Mouse (Mus musculus) macrophage (primary cell): Measurements from ENCODE around the gene Hepacam. TPM values are rescaled to one million over a fixed set of nuclear protein-coding genes. Genes with fewer than 3 reads are reported as not detected.

Experiments used
- H3K27ac ChIP-seq: fragments of 350-480 bp; formaldehyde crosslinking; 2 replicates; pipeline ENCODE4 v1.9.0; 2021
- H3K36me3 ChIP-seq: fragments of 350-480 bp; formaldehyde crosslinking; 2 replicates; pipeline ENCODE4 v1.9.0; 2021; ENCODE audit errors: inconsistent target
- H3K4me3 ChIP-seq: fragments of 350-480 bp; formaldehyde crosslinking; 2 replicates; pipeline ENCODE4 v1.9.0; 2021; ENCODE audit errors: inconsistent target
- H3K79me2 ChIP-seq: fragments of 350-480 bp; formaldehyde crosslinking; 2 replicates; pipeline ENCODE4 v1.9.0; 2021; ENCODE audit errors: inconsistent target
- WGBS: methylation state at CpG from one replicate; pipeline ENCODE4 v1.1.7; 2026; ENCODE audit warnings: inconsistent platforms; ENCODE audit not compliant: missing documents; 5-methylcytosine and 5-hydroxymethylcytosine counted together
- polyA plus RNA-seq: library from polyadenylated mRNA; stranded (reverse); fragments of 250-400 nt; gene quantifications from 3 replicates; pipeline ENCODE4 v1.2.4, GENCODE M21; 2018; ENCODE audit warnings: inconsistent platforms

Gene Hepacam
- polyA plus RNA-seq, 1 experiment from 2014 or later = not detected

DNA sequence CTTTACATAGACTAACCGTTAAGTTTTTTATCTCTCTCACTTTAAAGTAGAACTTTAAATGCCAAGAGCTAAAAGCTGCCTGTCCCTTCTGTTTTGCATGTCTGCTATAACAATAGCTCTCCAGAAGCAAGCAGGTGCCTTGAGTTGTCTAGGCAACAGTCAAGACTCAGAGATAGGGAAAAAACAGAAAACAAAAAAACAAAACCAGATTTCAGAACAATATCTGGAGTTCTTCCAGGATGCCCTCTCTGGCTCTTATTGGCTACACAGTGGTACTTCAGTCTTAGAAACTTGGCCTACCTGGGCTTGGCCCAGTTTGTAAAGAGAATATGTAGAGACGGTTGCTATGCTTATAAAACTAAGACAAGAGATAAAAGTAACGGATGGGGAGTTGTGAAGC is 2.8 kb upstream of the Hepacam start:
- 94% methylated on average over 3 of the region's 3 CpGs for WGBS
- Histone ChIP-seq H3K4me3 (no peak overlapping the region), H3K79me2 (no peaks in the 10 kb centered on the region), H3K36me3 (no peaks in the 10 kb centered on the region), H3K27ac (no peak overlapping the region)

DNA sequence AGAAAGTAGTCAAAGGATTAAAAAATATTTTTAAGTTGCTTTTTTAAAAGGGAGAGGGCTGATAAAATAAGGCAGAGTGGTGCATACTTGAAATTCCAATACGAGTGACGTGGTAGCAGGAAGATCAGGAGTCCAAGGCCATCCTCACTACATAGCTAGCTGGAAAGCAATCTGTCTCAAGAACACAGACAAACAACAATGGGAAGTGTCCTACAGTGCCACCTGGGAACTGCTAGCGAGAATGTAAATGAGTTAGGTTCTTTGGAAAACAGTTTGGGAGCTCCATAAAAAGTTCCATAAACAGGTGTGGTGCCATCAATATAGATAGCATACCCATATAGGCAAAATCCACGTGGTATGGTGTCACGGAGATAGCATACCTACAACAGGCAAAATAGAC is 1.4 kb upstream of the Hepacam start:
- 82% methylated on average over 5 of the region's 5 CpGs for WGBS
- H3K27ac ChIP-seq = no peak overlapping the region

DNA sequence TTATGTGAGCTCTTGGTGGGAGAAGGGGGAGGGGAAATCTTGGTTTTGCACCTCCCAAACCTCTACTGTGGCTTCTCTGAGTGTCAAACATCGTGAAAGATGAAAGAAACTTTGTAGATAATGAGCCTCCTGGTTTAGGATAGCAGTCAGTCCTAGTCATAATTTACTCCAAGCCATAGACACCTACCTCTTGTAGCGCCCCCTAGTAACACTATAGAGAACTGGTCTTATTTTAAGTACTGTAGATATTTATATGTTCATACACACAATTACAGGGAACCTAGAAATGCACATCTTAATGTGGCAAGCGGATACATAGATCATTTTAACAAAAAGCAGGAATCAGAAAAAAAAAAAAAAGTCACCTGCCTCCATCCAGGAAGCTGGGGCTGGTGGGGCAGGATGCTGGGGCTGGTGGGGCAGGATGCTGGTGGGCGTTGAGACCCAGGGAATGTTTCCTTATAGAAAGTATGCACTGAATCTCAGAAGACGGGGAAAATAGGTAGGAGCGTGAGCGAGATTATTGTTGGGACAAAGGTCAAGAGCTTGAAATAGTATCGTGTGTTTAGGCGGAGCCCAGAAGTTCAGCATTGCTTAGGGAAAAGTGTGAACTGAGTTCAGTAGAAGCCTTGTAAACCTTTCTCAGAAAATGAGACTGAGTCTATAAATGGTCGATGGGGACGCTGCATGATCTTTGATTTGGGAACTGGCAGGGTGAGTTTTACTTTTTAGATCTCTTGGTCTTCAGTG is 1.1 kb downstream of the Hepacam start:
- H3K27ac ChIP-seq = no peak overlapping the region
- no peak overlapping the region for H3K4me3 ChIP-seq
- WGBS = 85% methylated on average over 11 of the region's 11 CpGs
- H3K36me3 ChIP-seq = no peaks in the 10 kb centered on the region
- H3K79me2 ChIP-seq = no peaks in the 10 kb centered on the region

More for the DNA sequence above, 1.4 kb upstream of the Hepacam start:
- H3K79me2 ChIP-seq = no peaks in the 10 kb centered on the region
- no peaks in the 10 kb centered on the region for H3K36me3 ChIP-seq
- no peak overlapping the region for H3K4me3 ChIP-seq

- H3K4me3 ChIP-seq = no peak overlapping the region
- H3K36me3 ChIP-seq = no peaks in the 10 kb centered on the region
- H3K27ac ChIP-seq = no peak overlapping the region
- no peaks in the 10 kb centered on the region for H3K79me2 ChIP-seq
- 92% methylated on average over 7 of the region's 8 CpGs for WGBS
Observed at GRCm38 (mm10) chr9:37368860-37369259, 1.7 kb downstream of the Hepacam start.

- H3K4me3 ChIP-seq = no peak overlapping the region
- WGBS = 96% methylated on average over 7 of the region's 7 CpGs
Observed at GRCm38 (mm10) chr9:37371232-37371801, 4.2 kb downstream of the Hepacam start.

DNA sequence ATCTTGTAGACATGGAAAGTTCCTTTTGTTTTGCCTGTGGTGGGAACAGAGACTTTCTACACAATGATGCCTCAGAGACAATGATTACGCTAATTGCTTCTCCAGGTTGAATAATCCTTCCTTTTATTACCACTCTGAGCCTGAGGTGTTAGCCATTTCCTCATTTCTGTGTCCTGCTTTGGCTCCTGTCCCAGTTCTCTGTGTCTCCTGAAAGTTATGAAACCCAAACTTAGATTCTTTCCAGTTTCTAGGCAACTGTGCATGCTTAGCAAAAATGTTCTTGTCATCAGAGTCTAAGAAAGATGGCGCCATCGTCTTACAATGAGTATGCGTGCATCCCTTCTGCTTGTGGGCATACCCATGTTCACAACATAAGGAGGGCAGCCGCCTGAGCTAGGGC is 8.6 kb downstream of the Hepacam start:
- Histone ChIP-seq H3K36me3 (no peaks in the 10 kb centered on the region), H3K79me2 (no peaks in the 10 kb centered on the region), H3K4me3 (no peak overlapping the region), H3K27ac (no peak overlapping the region)
- 86% methylated on average over 5 of the region's 5 CpGs for WGBS

More at GRCm38 (mm10) chr9:37371232-37371801, 4.2 kb downstream of the Hepacam start:
- Histone ChIP-seq H3K27ac (no peak overlapping the region), H3K79me2 (no peaks in the 10 kb centered on the region), H3K36me3 (no peaks in the 10 kb centered on the region)

DNA sequence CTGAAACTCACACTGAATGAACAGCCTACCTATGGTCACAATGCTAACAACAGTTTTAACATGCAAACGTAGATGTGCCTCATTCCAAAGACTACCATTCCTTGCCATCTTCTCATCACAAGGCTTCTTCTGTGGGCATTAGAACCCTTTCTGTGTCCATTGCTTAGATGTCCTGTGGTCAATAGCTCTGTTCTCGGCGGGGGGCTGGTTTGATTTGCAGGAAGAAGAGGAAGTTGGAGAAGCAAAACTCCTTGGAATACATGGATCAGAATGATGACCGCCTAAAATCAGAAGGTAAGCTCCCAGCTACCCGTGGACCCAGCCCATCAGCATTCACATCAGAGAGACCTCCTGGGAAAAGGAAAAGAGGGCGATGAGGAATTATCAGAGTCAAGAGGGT is 16.0 kb downstream of the Hepacam start:
- Histone ChIP-seq H3K79me2 (no peaks in the 10 kb centered on the region), H3K27ac (no peak overlapping the region), H3K36me3 (no peaks in the 10 kb centered on the region), H3K4me3 (no peak overlapping the region)
- WGBS = 93% methylated on average over 6 of the region's 6 CpGs

DNA sequence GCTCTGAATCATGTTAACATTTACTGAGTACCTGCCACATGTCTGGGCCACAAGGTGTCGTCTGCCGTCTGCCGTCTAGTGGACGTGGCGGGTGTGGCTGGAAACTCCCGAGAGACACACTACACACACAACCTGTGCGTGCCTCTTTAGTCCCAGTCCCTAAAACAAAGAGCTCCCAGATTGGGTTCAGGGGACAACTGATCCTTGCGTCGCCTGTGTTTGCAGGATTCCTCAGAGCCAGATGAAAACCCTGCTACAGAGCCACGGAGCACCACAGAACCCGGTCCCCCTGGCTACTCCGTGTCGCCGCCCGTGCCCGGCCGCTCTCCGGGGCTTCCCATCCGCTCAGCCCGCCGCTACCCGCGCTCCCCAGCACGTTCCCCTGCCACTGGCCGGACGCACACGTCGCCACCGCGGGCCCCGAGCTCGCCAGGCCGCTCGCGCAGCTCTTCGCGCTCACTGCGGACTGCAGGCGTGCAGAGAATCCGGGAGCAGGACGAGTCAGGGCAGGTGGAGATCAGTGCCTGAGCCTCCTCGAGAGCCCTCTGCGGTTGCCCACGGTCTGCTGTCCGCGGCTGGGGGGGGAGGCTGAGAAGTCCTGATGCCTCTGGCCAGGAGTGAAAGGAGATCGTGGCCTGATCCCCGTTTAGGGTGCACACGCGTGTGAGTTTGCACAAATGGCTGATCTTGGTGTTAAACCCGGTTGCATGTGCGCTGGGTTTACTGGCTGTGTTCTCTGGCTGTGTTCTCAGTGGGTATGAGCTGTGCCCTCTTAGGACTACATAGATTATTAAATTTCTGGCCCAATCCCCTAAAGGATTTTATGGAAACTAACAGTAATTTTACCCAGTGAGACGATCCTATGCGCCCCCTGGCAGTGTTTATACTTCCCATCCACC is 17.4 kb downstream of the Hepacam start:
- Histone ChIP-seq H3K4me3 (no peak overlapping the region), H3K27ac (no peak overlapping the region), H3K36me3 (no peaks in the 10 kb centered on the region), H3K79me2 (no peaks in the 10 kb centered on the region)
- 7% methylated on average over 54 of the region's 54 CpGs for WGBS

- Histone ChIP-seq H3K4me3 (no peak overlapping the region), H3K79me2 (no peaks in the 10 kb centered on the region), H3K27ac (no peak overlapping the region), H3K36me3 (no peaks in the 10 kb centered on the region)
- WGBS = 88% methylated on average over 2 of the region's 2 CpGs
Observed at GRCm38 (mm10) chr9:37390891-37391290, 23.7 kb downstream of the Hepacam start.

DNA sequence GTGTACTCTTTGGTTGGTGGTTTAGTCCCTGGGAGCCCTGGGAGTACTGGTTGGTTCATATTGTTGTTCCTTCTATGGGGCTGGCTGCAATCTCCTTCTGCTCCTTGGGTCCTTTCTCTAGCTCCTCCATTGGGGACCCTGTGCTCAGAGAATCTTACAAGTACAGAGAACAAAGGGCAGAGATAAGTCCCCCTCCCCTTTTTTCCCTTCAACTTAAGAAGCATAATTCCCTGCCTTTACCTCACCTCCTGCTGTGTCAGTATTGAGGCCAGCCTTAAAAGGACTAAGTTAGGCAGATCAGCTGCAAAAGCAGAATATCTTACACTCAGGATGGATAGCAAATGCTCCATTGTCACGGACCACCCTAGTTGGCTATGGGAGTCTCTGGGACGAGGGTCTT is 24.9 kb downstream of the Hepacam start:
- 93% methylated on average over 2 of the region's 2 CpGs for WGBS
- Histone ChIP-seq H3K27ac (no peak overlapping the region), H3K36me3 (no peaks in the 10 kb centered on the region), H3K79me2 (no peaks in the 10 kb centered on the region), H3K4me3 (no peak overlapping the region)

DNA sequence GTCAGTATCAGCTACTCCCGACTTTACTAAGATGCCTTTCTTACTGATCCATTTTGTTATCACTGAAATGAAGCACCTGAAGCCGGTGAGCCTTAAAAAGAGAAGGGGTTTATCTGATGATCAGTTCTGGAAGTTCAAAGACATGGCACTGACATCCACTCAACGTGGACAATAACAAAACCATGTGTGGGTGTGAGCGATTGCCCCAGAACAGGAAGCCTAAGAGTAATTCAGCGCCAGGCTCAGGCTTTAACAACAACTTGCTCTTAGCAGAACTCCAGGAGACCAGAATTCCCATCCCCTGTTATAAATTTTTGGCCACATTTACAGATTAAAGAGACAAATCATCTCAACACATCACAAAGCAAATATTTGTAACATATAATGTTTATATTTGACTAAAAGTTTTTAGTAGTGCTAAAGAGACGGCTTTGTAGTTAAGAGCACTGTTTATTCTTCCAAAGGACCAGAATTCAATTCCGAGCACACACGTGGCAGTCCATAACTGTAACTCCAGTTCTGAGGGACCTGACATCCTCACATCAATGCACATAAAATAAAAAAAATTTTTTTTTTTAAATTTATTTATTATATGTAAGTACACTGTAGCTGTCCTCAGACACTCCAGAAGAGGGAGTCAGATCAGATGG is 26.5 kb downstream of the Hepacam start:
- Histone ChIP-seq H3K36me3 (no peaks in the 10 kb centered on the region), H3K4me3 (no peak overlapping the region), H3K27ac (no peak overlapping the region), H3K79me2 (no peaks in the 10 kb centered on the region)
- 82% methylated on average over 8 of the region's 8 CpGs for WGBS

- Histone ChIP-seq H3K79me2 (no peaks in the 10 kb centered on the region), H3K4me3 (no peak overlapping the region), H3K27ac (no peak overlapping the region), H3K36me3 (no peaks in the 10 kb centered on the region)
- WGBS = 100% methylated on average over 2 of the region's 2 CpGs
Observed at GRCm38 (mm10) chr9:37400585-37400984, 33.4 kb downstream of the Hepacam start.

- Histone ChIP-seq H3K4me3 (no peak within 1 kb of the TSS), H3K36me3 (no peaks in the 10 kb centered on the region), H3K27ac (no peak within 1 kb of the TSS), H3K79me2 (no peaks in the 10 kb centered on the region)
- 4% methylated on average over 7 of the region's 7 CpGs for WGBS
Observed at GRCm38 (mm10) chr9:37401802-37402201, 34.7 kb downstream of the Hepacam start, which contains the start of gene Robo4. Gene Robo4, plus strand, starts transcription at chr9:37401897.

- no peaks in the 10 kb centered on the region for H3K36me3 ChIP-seq
- WGBS = 55% methylated on average over 7 of the region's 7 CpGs
- no peaks in the 10 kb centered on the region for H3K79me2 ChIP-seq
- H3K4me3 ChIP-seq = no peak overlapping the region
- no peak overlapping the region for H3K27ac ChIP-seq
Observed at GRCm38 (mm10) chr9:37402501-37402900, 35.4 kb downstream of the Hepacam start.
